ENCODE assay signal across 13 mouse cellular contexts in genomic region chr5:144950428-144951051, GRCm38 (mm10).
"Had no signal": no experiment of that assay in that cellular context is flagged by ENCODE, and none has a peak within 500 bp of the region (broad histone marks: within the 10 kb centered on the region; RNA-seq: fewer than 3 reads in every experiment).

No protein-coding gene starts in this region.

- H3K9me3 ChIP-seq: liver, embryonic 15.5 days; midbrain, embryonic 13.5 days; midbrain, embryonic 15.5 days; neural tube, embryonic 12.5 days; stomach, embryonic 15.5 days had no signal

- DNase-seq: liver, postnatal 0 days; lung, embryonic 14.5 days; lung, postnatal 4 days; right cerebral cortex, postnatal 14 days; thymus, adult 2 months; thymus, postnatal 25 days; thymus, postnatal 4 days had no signal

- H3K4me3 ChIP-seq: liver, embryonic 15.5 days; midbrain, embryonic 13.5 days; midbrain, embryonic 15.5 days; neural tube, embryonic 12.5 days; stomach, embryonic 15.5 days had no signal

- ATAC-seq: liver, postnatal 0 days; midbrain, embryonic 13.5 days; midbrain, embryonic 15.5 days had no signal

- H3K27ac ChIP-seq: liver, embryonic 15.5 days; midbrain, embryonic 13.5 days; midbrain, embryonic 15.5 days; neural tube, embryonic 12.5 days had no signal

- H3K9ac ChIP-seq: liver, embryonic 15.5 days; liver, postnatal 0 days; lung, embryonic 14.5 days; midbrain, embryonic 13.5 days; midbrain, embryonic 15.5 days; neural tube, embryonic 12.5 days; stomach, embryonic 15.5 days had no signal

- H3K36me3 ChIP-seq: liver, embryonic 15.5 days; midbrain, embryonic 13.5 days; midbrain, embryonic 15.5 days; neural tube, embryonic 12.5 days; stomach, embryonic 15.5 days had no signal

- H3K4me2 ChIP-seq: liver, embryonic 15.5 days; lung, embryonic 14.5 days; midbrain, embryonic 11.5 days; midbrain, embryonic 13.5 days; midbrain, embryonic 15.5 days; neural tube, embryonic 12.5 days; stomach, embryonic 15.5 days had no signal

- H3K4me1 ChIP-seq: liver, embryonic 15.5 days had no signal

- H3K27me3 ChIP-seq: liver, embryonic 15.5 days; midbrain, embryonic 13.5 days; midbrain, embryonic 15.5 days; neural tube, embryonic 12.5 days; stomach, embryonic 15.5 days had no signal
